ENCODE assay signal across 7 mouse cellular contexts in the genomic region with DNA sequence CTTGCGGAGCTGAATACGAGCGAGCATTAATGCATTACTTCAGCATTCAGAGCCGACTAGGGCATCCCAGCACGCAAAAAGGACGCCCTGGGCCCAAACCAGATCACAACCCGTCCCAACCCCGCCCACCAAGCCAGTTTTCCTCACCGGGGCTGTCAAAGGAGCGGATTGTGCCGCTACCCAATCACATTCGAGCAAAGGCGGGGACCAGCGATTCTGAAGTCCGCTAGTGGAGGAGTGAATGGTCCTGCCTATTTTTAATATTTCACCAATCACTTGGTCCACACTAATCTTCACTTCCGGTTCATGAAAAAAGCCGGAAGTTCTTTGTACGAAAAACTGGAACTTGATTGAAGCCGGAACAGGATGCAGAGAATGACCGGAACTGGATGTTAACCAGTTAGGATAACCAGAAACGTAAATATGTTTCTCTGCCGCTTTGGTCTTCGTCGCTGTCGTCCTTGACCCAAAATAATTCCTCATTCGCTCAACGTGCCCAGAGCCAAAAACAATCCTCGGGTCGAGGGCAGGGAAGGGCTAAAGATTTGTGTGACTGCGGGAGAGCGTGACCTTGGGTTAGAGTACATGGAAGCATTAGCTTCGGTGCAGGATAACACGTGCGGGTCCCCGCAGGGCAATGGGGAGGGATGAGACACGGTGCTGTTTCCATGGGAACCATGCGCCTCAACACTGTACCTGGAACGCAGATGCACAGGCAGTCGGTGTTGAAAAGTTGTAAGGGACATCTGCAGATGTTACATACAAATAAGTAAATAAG. TPM values are rescaled to one million over a fixed set of nuclear protein-coding genes. Genes with fewer than 3 reads are reported as not detected.
A peak's percentile ranks its signal among the peaks of the same experiment; 100 is the strongest.
DNase-seq lines count a peak whose midpoint lies in the region; ATAC-seq lines count a peak whose summit lies in the region.

A gene (plus strand): TSS at position 297 of the 778 bp plus-strand sequence.

- H3K9me3 ChIP-seq in embryonic facial prominence, embryonic 12.5 days = no peaks in the 10 kb centered on the region; the same call in 1 of the 2 replicates
- H3K9me3 ChIP-seq in limb, embryonic 11.5 days (ENCODE audit: control insufficient read depth, low read length) = no peaks in the 10 kb centered on the region
- no peaks in the 10 kb centered on the region for H3K9me3 ChIP-seq in midbrain, embryonic 14.5 days (ENCODE audit: control insufficient read depth, low read length)

- no peaks in the 10 kb centered on the region for H3K27me3 ChIP-seq in embryonic facial prominence, embryonic 12.5 days
- no peaks in the 10 kb centered on the region for H3K27me3 ChIP-seq in limb, embryonic 11.5 days (ENCODE audit: control insufficient read depth, insufficient read depth, low read length)
- peaks cover 6% of the 10 kb centered on the region; the same call in 1 of the 2 replicates for H3K27me3 ChIP-seq in midbrain, embryonic 14.5 days (ENCODE audit: control insufficient read depth, insufficient read depth, low read length)

- peak within 1 kb of the TSS; percentile 54 for H3K4me3 ChIP-seq in embryonic facial prominence, embryonic 12.5 days
- peak within 1 kb of the TSS; percentile 44 for H3K4me3 ChIP-seq in limb, embryonic 11.5 days (ENCODE audit: low read depth, low read length)
- H3K4me3 ChIP-seq in midbrain, embryonic 14.5 days (replicated peaks; ENCODE audit: low read depth, low read length) = peak within 1 kb of the TSS; percentile 49

- peak within 1 kb of the TSS; percentile 90 for H3K27ac ChIP-seq in embryonic facial prominence, embryonic 12.5 days
- peak within 1 kb of the TSS; percentile 77 for H3K27ac ChIP-seq in limb, embryonic 11.5 days (replicated peaks; ENCODE audit: low read depth, low read length)
- H3K27ac ChIP-seq in midbrain, embryonic 14.5 days (replicated peaks; ENCODE audit: low read depth, low read length) = peak within 1 kb of the TSS; percentile 92

- H3K4me1 ChIP-seq in embryonic facial prominence, embryonic 12.5 days = peaks cover 32% of the 10 kb centered on the region
- H3K4me1 ChIP-seq in limb, embryonic 11.5 days (ENCODE audit: control insufficient read depth, insufficient read depth, low read length) = peaks cover 12% of the 10 kb centered on the region
- H3K4me1 ChIP-seq in midbrain, embryonic 14.5 days (ENCODE audit: control insufficient read depth, insufficient read depth, low read length) = peaks cover 23% of the 10 kb centered on the region

- peak within 1 kb of the TSS; percentile 48 for H3K9ac ChIP-seq in embryonic facial prominence, embryonic 12.5 days
- H3K9ac ChIP-seq in limb, embryonic 11.5 days (ENCODE audit: low read length) = peak within 1 kb of the TSS; percentile 59
- peak within 1 kb of the TSS; percentile 54 for H3K9ac ChIP-seq in midbrain, embryonic 14.5 days (replicated peaks; ENCODE audit: low read length)

- H3K36me3 ChIP-seq in embryonic facial prominence, embryonic 12.5 days = no peaks in the 10 kb centered on the region
- no peaks in the 10 kb centered on the region for H3K36me3 ChIP-seq in limb, embryonic 11.5 days (ENCODE audit: control insufficient read depth, insufficient read depth, low read length)
- no peaks in the 10 kb centered on the region for H3K36me3 ChIP-seq in midbrain, embryonic 14.5 days (ENCODE audit: control insufficient read depth, insufficient read depth, low read length)

- peak within 1 kb of the TSS; percentile 85 for H3K4me2 ChIP-seq in embryonic facial prominence, embryonic 12.5 days (replicated peaks)
- peak within 1 kb of the TSS; percentile 84 for H3K4me2 ChIP-seq in limb, embryonic 11.5 days (ENCODE audit: low read depth, severe bottlenecking)
- peak within 1 kb of the TSS; percentile 85 for H3K4me2 ChIP-seq in midbrain, embryonic 14.5 days (ENCODE audit: low read length)

- peak; percentile 93 for DNase-seq in adrenal gland, postnatal 25 days
- DNase-seq in heart, adult 11 months = peak; percentile 100
- peak; percentile 92 for DNase-seq in kidney, adult 18-20 months
- peak; percentile 92 for DNase-seq in limb, embryonic 11.5 days (ENCODE audit: low spot score)
- DNase-seq in midbrain, embryonic 14.5 days = peak; percentile 97
- peak; percentile 84 to 88 for DNase-seq in spleen, adult 18-20 months

- whole genome bisulfite sequencing in embryonic facial prominence, embryonic 12.5 days = under 1% methylated on average over 39 of the region's 39 CpGs
- WGBS in limb, embryonic 11.5 days = under 1% methylated on average over 39 of the region's 39 CpGs
- WGBS in midbrain, embryonic 14.5 days = under 1% methylated on average over 39 of the region's 39 CpGs

- peak; percentile 71 for ATAC-seq in embryonic facial prominence, embryonic 12.5 days (ENCODE audit: insufficient number of reproducible peaks, insufficient read depth, low FRiP score, low TSS enrichment)
- ATAC-seq in limb, embryonic 11.5 days (ENCODE audit: insufficient number of reproducible peaks, low FRiP score, low TSS enrichment, low read depth) = peak; percentile 78
- peak; percentile 89 for ATAC-seq in midbrain, embryonic 14.5 days (ENCODE audit: low FRiP score, low TSS enrichment)

RNA-seq across cellular contexts. Expression of the gene that starts here (rescaled TPM):
- total RNA-seq in adrenal gland, postnatal 25 days (2021) = 2.4 and 2.6 TPM in 2 replicates
- 1.6 and 1.7 TPM in 2 replicates for polyA plus RNA-seq in embryonic facial prominence, embryonic 12.5 days (2016; fragmentation: Nextera tagmentation; extraction: Ambion mirVana)
- 0.63 and 1.5 TPM in 2 replicates for polyA plus RNA-seq in limb, embryonic 11.5 days (2014; fragmentation: Nextera tagmentation; extraction: Ambion mirVana)
- 0.74 and 1.1 TPM in 2 replicates for polyA plus RNA-seq in midbrain, embryonic 14.5 days (2014; fragmentation: Nextera tagmentation; extraction: Ambion mirVana)

Comparison
In these comparisons a context has a peak if more than half of its experiments do, and no peak if none do; other contexts are left out.
1. Peak in every context shown above with its lines: DNase-seq, ATAC-seq, H3K4me3 ChIP-seq and H3K27ac ChIP-seq.